Mouse (Mus musculus) left cerebral cortex, postnatal 4 days (tissue): ENCODE measurements at regions not wholly inside any gene's neighbourhood (a gene's known extent, or its start where the extent isn't known, plus 50 kb on each side); places are given as distances from the start of the nearest gene placed in this dataset.

ENCODE experiments used
- DNase-seq: peaks from one replicate; pipeline ENCODE4 v3.0.0-alpha.2; 2022
- intact Hi-C: fragments of 180-260 bp; cut with DNase I; formaldehyde crosslinking; loops from one replicate; pipeline ENCODE4 v1.15.1; 2025

DNA sequence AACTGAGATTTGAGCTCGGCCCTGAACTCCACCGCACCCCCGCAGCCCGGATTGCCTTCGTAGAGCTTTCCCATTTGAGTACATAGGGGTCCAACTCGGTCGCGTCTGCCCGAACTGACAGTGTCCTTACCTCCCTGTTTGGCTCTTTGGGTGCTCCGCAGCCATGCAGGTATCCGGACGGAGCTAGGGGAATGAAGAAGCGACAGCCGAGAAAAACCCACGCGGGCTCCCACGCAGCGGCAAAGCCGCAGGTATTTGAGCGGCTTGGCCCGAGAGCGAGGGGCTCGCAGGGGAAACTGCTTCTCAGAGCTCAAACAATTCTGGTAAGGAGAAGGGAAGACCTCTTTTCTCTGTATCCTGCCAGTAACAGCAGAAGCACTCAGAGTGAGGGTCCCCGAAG is 82.5 kb downstream of the Kcnrg start:
- intact Hi-C loops, result loop anchor here (10.0 kb wide), 1 partner anchor 355 kb away; no protein-coding TSS in a partner anchor
- no peak for DNase-seq

DNA sequence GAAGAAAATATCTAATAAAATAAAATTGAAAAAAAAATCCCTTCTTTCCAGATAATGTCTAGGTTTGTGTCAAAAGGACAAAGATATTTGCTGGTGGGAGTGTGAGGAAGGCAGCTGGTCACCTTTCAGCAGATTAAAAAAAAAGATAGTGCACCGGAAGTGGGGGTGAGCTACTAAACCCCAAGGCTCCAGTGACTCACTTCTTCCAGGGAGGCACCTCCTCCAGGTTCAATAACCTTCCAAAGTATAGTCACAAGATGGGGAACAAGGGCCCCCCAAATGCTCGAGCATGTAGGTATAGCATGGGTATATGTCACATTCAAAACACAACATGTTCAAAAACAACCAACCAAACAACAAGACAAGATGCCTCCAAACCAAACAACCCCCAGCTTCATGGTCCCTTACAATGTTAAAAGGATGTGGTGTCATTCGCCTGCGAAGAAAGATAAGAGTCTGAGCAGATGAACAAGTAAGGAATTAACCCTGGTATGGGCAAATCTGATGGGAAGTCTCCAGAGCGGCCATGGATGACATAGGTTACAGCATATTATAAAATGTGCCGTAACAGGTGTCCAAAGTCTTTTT is 84.6 kb downstream of the Kcnrg start:
- intact Hi-C loops, result no loop called here
- no peak for DNase-seq

DNA sequence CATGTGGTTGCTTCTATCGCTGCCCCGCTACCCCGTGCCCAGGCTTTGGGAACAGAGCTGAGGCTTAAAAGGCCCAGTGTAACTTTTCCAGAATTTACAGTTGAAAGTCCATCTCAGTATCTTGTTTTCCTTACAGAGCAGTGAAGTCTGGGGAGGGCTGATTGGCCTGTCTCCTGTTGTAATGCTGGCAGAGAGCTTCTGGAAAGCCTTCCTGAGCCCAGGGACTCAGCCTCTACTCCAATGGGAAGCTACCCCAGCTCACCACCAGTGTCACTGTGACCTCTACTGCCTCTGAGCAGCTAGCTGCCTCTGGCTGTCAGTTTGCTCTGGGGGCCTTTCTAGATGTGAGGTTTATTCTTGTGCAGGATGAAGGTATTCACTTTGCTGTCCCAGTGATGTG is 87.5 kb downstream of the Kcnrg start:
- intact Hi-C loops, result no loop called here
- DNase-seq, result no peak

DNA sequence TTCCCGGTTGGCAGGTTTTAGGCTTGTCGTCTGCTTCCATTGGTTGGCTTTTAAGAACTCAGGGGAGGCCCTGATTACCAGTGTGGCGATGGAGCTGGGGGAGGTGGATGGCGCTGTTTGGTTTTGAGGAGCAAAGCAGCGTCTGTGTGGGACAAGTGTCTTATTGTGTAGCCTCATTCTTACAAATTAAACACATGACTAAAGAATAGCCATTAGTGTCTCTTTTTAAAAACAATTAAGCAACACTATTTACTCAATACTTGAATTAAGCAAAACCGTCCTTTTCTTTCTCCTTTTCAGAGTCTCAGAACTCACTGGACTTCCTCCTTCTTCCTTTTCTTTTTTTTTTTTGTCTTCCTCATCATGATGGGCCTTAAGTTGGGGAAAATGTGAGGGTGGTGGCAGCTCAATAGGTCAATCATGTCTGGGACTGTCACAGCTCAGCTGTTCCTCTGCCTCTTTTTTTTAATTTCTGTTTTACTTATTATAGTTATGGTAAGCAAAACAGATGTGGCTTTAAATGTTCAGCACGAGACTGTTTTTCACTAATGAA is 89.1 kb downstream of the Kcnrg start:
- DNase-seq, result no peak
- intact Hi-C loops, result no loop called here

DNA sequence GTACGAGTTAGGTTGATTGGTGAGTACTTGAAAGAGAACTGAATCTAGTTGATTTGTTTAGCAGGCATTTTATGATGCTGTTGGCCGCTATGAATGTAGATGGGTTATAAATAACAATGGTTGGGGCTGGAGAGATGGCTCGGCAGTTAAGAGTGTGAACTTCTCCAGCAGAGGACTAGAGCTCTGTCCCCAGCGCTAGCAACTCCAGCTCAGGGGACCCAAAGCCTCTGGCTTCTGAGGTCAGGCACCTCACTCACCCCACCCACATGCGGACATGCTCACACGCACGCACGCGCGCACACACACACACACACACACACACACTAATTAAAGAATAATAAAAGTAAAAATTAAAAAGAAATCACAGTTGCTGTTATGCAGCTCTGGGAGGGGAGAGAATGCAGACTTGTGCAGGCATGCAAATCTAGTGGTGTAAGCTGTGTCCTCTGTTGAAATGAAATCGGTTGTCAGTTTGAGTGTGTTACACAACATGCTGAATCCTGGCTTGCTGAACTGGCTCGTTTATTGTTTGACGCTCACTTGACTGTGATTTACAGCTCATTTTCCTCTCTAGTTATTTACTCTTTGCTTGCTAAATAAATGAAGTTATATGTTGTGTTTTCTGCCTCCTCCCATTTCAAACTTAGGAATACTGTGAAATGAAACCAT is 89.8 kb downstream of the Kcnrg start:
- DNase-seq, result no peak
- intact Hi-C loops, result no loop called here

DNA sequence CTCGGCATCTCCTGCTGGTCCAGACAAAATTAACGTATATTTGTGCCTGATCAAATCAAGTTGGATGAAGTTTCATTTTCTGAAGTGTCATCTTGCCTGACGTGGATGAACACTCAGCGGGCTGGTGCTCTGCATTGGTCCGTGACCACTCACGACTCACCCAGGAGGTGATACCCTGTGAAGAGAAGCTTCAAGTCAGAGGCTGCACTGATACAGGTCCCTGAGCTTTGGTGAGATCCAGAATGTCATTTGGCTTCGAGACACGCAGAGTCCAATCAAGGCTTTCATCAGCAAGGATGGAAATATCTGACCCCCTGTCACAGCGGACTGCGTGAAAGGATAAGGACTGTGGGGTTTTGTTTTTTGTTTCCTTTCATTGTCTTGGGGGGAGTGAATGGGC is 90.4 kb downstream of the Kcnrg start:
- intact Hi-C loops, result no loop called here
- no peak for DNase-seq

DNA sequence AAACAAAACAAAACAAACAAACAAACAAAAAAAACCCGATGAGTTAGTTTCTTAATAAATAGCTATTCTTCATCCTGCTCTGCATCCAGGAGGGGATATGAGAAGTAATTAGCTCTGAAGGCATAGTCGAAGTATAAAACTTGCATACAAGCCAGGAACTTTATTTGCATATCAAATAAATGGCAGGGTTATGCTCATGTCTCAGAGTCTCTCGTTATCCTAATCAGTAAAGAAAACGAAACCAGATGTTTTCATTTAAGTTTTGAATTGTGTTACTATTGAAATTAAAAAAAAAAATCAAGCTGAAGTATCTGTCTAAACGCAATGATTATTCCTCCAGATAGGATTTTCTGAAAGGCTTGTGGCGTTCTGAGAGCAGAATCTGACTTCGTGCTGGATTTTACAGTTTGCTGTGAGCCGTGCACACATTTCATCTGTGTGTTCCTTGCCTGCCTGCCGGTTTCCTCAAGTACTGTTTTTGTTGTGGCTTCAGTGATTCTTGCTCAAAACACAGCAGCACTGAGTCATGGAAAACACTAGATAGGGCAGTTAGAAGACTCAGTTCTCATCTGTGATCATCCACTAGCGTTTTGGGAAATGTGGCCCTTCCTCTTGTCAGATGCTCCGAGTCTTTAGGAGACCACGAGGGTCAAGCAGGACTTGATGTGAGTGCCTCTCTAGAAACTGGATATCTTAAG is 91.2 kb downstream of the Kcnrg start:
- DNase-seq, result no peak
- intact Hi-C loops, result no loop called here

DNA sequence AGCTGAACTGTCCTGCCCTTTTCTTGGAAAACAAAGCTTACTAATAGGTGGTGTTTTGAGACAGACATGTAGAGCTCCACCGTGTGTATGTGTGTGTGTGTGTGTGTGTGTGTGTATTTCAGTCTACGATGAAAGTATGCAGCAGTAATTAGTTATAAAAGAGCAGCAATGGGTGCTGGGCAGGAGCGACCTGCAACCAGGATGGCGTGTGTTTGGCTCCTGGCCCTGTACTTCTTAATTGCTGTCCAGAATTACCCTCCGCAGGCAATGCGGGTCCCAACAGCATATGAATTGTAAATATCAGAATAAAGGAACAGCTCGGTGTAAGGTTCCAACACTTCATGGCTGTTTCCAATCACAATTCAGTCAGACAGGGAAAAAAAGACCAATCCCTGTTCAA is 92.4 kb downstream of the Kcnrg start:
- intact Hi-C loops, result no loop called here
- DNase-seq, result no peak

DNA sequence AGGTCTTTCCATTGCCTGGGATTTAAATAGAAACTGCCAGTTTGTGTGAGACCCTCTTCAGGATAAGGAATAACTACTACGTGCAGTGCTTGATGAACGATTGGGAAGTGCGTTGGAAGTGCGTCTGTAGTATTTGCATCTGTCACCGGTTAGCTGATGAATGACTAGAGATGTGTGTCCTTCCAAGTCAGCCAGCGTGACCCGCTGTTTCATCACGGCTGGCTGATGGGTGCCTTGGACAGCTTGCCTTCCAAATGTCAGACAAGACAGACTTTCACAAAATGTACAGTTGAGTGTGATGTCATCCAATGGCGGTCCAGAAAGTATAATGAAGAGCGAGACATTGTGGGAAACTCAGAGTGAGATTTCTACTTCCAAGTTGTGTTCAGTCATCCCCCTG is 93.9 kb downstream of the Kcnrg start:
- DNase-seq, result no peak
- intact Hi-C loops, result no loop called here

DNA sequence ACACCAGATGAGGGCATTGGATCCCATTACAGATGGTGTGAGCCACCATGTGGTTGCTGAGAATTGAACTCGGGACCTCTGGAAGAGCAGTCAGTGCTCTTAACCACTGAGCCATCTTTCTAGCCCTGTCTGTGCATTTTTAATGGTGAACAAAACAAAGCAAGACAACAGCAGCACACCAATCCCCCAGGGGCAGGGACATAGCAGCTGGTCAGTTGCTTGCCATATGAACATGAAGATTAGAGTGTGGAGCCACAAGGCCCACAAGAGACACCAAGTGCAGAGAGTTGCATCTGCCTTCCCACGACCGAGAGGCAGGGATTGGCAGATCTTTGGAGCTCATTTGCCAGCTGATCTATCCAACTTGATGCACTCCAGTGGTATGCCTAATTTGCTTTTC is 96.7 kb downstream of the Kcnrg start:
- peak; percentile 57 for DNase-seq
- intact Hi-C loops, result no loop called here

DNA sequence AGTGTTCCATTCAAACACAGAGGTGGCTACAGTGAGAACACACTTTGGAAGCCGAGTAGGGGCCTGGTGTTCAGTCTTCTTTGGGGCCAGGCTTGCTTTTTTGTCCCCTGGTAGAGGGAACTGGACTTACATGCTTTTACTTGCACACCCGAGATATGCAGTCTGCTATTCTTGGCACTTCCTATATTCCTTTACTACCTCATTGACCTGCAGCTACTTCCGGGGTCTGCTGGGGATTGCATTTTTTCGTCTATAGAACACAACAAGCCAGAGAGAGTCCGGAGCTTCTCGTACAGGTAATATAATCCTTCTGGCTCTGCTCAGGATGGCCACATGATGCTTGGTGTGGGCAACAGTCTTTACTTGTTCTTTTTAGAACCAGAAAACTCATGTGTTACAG is 99.7 kb downstream of the Kcnrg start:
- intact Hi-C loops, result no loop called here
- DNase-seq, result no peak

DNA sequence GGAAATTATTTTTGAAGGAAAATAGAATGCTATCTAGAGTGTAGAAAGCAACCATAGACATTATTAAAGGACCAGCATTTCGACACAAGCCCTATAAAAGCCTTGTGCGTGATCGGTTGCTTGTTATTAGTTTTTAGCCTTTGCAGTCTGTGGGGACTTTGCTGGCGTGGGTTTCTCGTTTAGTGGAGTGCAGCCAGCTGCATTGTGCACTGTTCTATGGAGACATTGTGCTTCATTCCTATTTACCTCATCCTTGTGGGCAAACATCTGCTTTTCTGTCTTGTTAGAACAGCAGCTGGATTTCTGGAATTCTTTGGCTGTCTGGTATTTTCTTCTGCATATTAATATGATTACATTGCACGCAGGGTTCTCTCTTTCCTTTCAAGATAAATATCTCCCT is 101.1 kb downstream of the Kcnrg start:
- DNase-seq, result no peak
- intact Hi-C loops, result no loop called here

DNA sequence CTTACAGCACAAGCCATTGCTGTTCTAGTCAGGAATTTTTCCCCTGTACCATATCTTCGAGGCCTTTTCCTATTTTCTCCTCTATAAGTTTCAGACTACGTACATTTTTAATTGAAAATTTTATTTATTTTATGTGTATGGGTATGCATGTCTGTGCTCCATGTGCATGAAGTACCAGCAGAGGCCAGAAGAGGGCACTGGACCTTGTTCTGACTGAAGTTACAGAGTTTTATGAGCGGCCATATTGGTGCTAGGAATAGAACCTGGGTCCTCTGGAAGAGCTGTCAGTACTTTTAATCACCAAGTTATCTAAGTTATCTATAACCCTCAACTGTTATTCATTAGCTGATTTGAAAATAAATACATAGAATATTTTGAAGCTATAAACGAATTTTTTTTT is 108.5 kb downstream of the Kcnrg start:
- DNase-seq, result no peak
- intact Hi-C loops, result no loop called here

DNA sequence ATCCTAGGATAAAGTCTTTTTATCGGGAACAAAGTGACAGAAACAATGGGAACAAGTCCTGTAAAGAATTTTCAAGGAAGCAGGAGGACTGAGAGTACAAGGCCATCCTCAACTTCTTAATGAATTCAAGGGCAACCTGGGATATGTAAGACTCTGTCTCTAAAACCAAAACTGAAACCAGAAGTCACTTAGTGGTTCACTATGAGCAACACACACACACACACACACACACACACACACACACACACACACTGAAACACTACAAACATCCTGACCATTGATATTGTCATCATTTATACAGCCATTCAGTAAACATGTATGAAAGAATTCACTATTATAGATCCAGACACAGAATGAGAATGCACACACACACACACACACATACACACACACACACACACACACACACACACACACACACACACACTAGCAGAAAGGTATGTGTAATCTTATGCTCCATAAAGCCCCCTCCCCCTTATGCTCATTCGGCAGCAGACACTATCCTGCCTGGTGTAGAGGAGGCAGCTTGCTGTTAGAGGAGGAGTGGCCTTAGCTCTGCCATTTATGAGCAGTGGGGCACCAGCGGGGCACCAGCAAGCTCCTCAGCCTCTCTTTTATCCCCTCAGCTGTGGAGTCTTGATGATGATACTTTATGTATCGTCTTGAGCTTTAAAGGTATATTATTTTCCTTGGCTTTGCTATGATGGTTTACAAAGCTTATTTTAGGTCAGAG is 111.3 kb downstream of the Kcnrg start:
- intact Hi-C loops, result no loop called here
- DNase-seq, result no peak

DNA sequence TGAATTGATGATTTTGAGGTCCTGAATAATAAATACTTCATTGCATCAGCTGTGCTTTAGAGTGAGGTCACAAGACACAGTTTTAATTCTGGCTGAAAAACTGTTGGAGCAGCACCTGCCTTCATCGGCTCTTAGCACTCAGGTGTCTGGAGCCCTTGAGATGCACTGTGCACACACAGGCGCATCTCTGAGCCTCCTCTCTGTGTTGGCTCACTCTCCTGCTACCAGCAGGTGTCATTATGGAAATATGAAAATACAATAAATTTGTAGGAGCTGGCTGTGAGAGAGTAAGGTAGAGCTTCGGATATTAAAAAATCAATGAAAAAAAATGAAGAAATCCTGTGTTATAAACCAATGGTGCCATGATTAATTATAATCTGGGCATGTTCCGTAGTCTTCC is 114.0 kb downstream of the Kcnrg start:
- intact Hi-C loops, result no loop called here

DNA sequence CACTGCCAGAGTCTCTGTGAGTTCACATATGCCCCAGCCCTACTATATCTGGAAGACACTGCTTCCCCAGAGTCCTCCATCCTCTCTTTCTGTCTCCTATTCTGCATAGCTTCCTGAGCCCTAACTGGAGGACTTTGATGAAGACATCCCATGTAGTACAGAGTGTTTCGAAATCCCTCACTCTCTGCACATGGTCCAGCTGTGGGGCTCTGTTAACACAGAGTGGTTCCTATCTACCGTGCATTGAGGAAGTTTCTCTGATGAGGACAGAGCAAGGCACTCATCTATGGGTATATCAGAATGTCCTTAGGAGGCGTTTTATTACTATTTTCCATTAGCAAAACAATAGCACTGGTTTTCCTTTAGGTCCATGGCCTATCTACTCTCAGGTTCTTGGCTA is 117.7 kb downstream of the Kcnrg start:
- no peak for DNase-seq
- intact Hi-C loops, result no loop called here

More for the DNA sequence above, 114.0 kb downstream of the Kcnrg start:
- DNase-seq, result no peak

DNA sequence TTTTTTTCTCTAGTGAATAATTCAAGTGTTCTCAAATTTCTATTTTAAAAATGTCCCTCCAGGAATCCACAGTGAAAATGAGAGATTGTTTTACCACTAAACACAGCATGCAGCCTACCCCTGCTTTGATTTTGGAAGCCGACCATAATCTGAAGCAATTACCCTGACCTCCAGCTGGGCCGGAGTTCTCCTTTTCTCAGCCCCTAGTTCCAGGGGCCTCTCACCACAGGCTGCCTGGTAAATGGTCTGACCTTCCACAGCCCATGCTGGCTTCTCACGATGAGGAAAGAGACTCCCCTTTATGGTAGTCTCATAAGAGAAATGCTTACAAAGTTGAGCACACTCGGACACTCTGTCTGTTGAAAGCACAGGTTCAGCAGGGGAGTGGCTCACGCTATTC is 121.3 kb downstream of the Kcnrg start:
- intact Hi-C loops, result no loop called here
- DNase-seq, result no peak

DNA sequence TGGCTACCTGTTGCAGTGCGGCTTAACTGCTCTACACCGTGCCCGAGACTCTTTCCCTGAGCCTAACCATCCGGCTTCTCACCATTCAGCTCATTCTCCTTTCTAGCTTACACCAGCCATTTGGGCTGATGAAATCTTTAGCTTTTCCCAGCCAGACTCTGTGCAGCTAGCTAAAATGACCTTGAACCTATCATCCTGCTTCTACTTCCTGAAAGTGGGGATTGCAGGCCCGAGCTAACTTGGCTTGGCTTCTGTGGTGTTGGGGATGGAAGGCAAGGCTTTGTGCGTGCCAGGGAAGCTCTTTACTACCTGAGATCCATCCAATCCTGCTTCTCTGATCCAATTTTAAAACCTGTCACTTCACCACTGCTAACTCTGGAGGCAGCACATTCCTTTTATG is 128.3 kb downstream of the Kcnrg start:
- DNase-seq, result no peak
- intact Hi-C loops, result no loop called here

DNA sequence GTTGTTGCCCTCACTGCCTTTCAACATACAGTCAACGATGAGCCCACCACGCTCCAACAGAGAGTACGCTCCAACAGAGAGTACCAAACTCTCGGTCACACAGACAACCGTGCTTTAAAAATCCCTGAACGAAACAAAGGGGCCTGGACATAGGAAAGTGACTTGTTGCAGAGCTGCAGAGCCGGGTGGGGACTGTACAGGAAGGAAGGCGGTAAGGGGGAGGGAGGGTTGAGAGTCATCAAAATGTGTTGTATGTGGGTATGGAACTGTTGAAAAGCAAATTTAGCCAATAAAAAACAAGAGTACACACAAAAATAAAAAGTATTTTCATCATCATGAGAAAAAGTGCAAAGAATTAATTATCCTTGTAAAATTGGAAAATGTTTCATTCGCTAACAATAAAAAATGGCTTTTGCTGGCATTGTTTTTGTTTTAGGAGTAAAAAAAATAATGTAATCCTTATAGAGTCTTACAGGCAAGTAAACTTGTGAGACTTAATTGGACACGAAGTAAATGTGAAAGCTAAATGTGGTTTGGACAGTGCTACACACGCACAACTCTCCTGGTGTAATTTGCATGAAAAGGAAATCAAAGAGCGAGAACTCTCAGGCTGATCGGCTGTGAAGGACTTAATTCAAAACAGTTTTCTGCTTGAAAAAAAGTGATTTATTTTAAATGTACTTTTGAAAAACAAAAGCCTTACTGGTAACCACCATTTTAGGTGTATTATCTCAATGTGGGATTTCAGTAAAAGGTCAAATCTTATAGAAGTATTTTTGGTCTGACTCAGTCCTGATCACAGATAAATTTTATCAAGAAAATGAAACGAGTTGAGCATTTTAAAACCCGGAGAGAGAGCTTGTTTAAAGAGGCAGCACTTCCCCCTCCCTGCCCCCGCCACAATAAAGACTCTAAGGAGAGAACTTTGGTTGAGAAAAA is 129.4 kb downstream of the Kcnrg start:
- DNase-seq, result no peak
- intact Hi-C loops, result no loop called here

DNA sequence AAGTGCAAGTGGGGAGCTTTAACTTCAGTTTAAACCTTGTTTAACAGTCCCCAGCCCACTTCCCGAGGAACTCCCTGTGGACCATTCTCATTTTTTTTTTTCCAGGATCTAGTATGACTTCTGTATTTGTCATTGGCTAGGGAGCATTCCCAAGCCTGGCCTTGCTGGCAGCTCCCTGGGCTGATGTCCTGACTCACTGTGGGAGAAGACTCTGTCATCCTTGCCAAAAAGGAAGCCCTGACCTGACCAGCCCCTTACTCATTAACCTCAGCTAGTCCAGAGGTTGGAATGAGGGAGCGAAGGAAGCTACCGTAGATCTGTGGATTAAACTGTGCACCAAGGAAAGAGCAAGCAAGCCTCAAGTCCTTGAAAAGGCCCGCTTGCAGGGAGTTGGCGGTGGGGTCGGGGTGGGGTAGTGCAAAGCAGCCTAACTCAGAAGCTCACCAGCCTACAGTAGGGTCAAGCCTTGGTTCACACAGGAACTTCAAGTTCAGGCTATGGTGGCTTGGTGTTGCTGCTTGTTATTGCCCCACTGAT is 130.3 kb downstream of the Kcnrg start:
- intact Hi-C loops, result no loop called here
- DNase-seq, result no peak
